ENCODE assay signal across 25 mouse cellular contexts in genomic region chr13:99048651-99049100, GRCm38 (mm10).
DNase-seq lines count a peak whose midpoint lies in the region; ATAC-seq lines count a peak whose summit lies in the region.
"Had no signal": no experiment of that assay in that cellular context is flagged by ENCODE, and none has a peak within 500 bp of the region (broad histone marks: within the 10 kb centered on the region; RNA-seq: fewer than 3 reads in every experiment).

No protein-coding gene starts in this region.

- H3K27me3 ChIP-seq in heart, embryonic 10.5 days (ENCODE audit: insufficient read depth, poor library complexity, severe bottlenecking), result peaks cover 5% of the 10 kb centered on the region; the same call in 1 of the 2 replicates
- no peaks in the 10 kb centered on the region for H3K27me3 ChIP-seq in intestine, embryonic 16.5 days (replicated peaks; ENCODE audit: control insufficient read depth, insufficient read depth, low read length)
- no peaks in the 10 kb centered on the region for H3K27me3 ChIP-seq in kidney, embryonic 15.5 days
- H3K27me3 ChIP-seq: forebrain, embryonic 15.5 days; heart, embryonic 15.5 days; hindbrain, embryonic 13.5 days; lung, embryonic 15.5 days; midbrain, embryonic 15.5 days; neural tube, embryonic 13.5 days had no signal

- no peaks in the 10 kb centered on the region for H3K9me3 ChIP-seq in heart, embryonic 10.5 days
- no peaks in the 10 kb centered on the region for H3K9me3 ChIP-seq in intestine, embryonic 16.5 days (ENCODE audit: control insufficient read depth, low read length)
- no peaks in the 10 kb centered on the region for H3K9me3 ChIP-seq in kidney, embryonic 15.5 days (replicated peaks)
- H3K9me3 ChIP-seq: forebrain, embryonic 15.5 days; heart, embryonic 15.5 days; hindbrain, embryonic 13.5 days; limb, embryonic 10.5 days; liver, embryonic 13.5 days; lung, embryonic 15.5 days; midbrain, embryonic 15.5 days; neural tube, embryonic 13.5 days had no signal

- H3K4me3 ChIP-seq in heart, embryonic 10.5 days, result no peak overlapping the region
- no peak overlapping the region for H3K4me3 ChIP-seq in intestine, embryonic 16.5 days (ENCODE audit: low read length)
- no peak overlapping the region for H3K4me3 ChIP-seq in kidney, embryonic 15.5 days (replicated peaks)
- H3K4me3 ChIP-seq: forebrain, embryonic 15.5 days; heart, embryonic 15.5 days; hindbrain, embryonic 13.5 days; limb, embryonic 10.5 days; liver, embryonic 13.5 days; lung, embryonic 15.5 days; midbrain, embryonic 15.5 days; myocyte; neural tube, embryonic 13.5 days had no signal

- no peak overlapping the region for H3K4me2 ChIP-seq in intestine, embryonic 16.5 days (ENCODE audit: low read depth, low read length)
- no peak overlapping the region for H3K4me2 ChIP-seq in kidney, embryonic 15.5 days
- H3K4me2 ChIP-seq: forebrain, embryonic 15.5 days; heart, embryonic 15.5 days; hindbrain, embryonic 13.5 days; liver, embryonic 13.5 days; lung, embryonic 15.5 days; midbrain, embryonic 15.5 days; neural tube, embryonic 13.5 days had no signal

- ATAC-seq in intestine, embryonic 16.5 days, result peak; percentile 78
- ATAC-seq in kidney, embryonic 15.5 days (replicated peaks; ENCODE audit: low FRiP score), result 0 out of 2 replicates have a peak, but pooled peaks have one; percentile 15
- no peak for ATAC-seq in megakaryocyte progenitor cell, adult 5-6 weeks (replicated peaks; ENCODE audit: poor library complexity)
- ATAC-seq: forebrain, embryonic 15.5 days; midbrain, embryonic 15.5 days had no signal

- H3K4me1 ChIP-seq in heart, embryonic 10.5 days, result peaks cover 5% of the 10 kb centered on the region; the same call in 1 of the 2 replicates
- peaks cover 8% of the 10 kb centered on the region; the same call in 1 of the 2 replicates for H3K4me1 ChIP-seq in intestine, embryonic 16.5 days (ENCODE audit: control insufficient read depth, insufficient read depth, low read length)
- no peaks in the 10 kb centered on the region for H3K4me1 ChIP-seq in kidney, embryonic 15.5 days
- H3K4me1 ChIP-seq: forebrain, embryonic 15.5 days; heart, embryonic 15.5 days; liver, embryonic 13.5 days; lung, embryonic 15.5 days; midbrain, embryonic 15.5 days had no signal

- no peaks in the 10 kb centered on the region for H3K36me3 ChIP-seq in heart, embryonic 10.5 days
- H3K36me3 ChIP-seq in intestine, embryonic 16.5 days (ENCODE audit: control insufficient read depth, insufficient read depth, low read length), result no peaks in the 10 kb centered on the region
- H3K36me3 ChIP-seq in kidney, embryonic 15.5 days, result no peaks in the 10 kb centered on the region
- H3K36me3 ChIP-seq: forebrain, embryonic 15.5 days; heart, embryonic 15.5 days; hindbrain, embryonic 13.5 days; limb, embryonic 10.5 days; liver, embryonic 13.5 days; lung, embryonic 15.5 days; midbrain, embryonic 15.5 days; neural tube, embryonic 13.5 days had no signal

- no peak overlapping the region for H3K27ac ChIP-seq in heart, embryonic 10.5 days
- peak overlapping the region; percentile 59 for H3K27ac ChIP-seq in intestine, embryonic 16.5 days (ENCODE audit: low read length)
- 0 out of 2 replicates have a peak overlapping the region, but pooled peaks have one; percentile 30 for H3K27ac ChIP-seq in kidney, embryonic 15.5 days
- H3K27ac ChIP-seq: forebrain, embryonic 15.5 days; heart, embryonic 15.5 days; hindbrain, embryonic 13.5 days; limb, embryonic 10.5 days; liver, embryonic 13.5 days; lung, embryonic 15.5 days; midbrain, embryonic 15.5 days; neural tube, embryonic 13.5 days had no signal

- DNase-seq in heart, adult 11 months, result peak; percentile 52
- no peak for DNase-seq in heart, embryonic 10.5 days (ENCODE audit: low spot score)
- peak; percentile 66 to 74 for DNase-seq in kidney, postnatal 36 days
- DNase-seq in thymus, postnatal 0 days (ENCODE audit: low spot score), result no peak
- no peak for DNase-seq in testis, postnatal 14 days (ENCODE audit: low spot score)
- DNase-seq: adrenal gland, postnatal 14 days; cerebellum, adult 2 months; gastrocnemius, postnatal 36 days; heart, postnatal 36 days; liver, embryonic 13.5 days; lung, postnatal 4 days; retina, postnatal 1 day; right cerebral cortex, postnatal 25 days; thymus, postnatal 36 days had no signal

- WGBS in heart, embryonic 10.5 days, result 77% methylated on average over 5 of the region's 5 CpGs
- WGBS in intestine, embryonic 16.5 days, result 50% methylated on average over 5 of the region's 5 CpGs
- 74% methylated on average over 5 of the region's 5 CpGs for WGBS in kidney, embryonic 15.5 days

- no peak overlapping the region for H3K9ac ChIP-seq in intestine, embryonic 16.5 days (ENCODE audit: low read depth, low read length)
- no peak overlapping the region for H3K9ac ChIP-seq in kidney, embryonic 15.5 days
- H3K9ac ChIP-seq: forebrain, embryonic 15.5 days; heart, embryonic 15.5 days; hindbrain, embryonic 13.5 days; liver, embryonic 13.5 days; lung, embryonic 15.5 days; midbrain, embryonic 15.5 days; neural tube, embryonic 13.5 days had no signal

Comparison
In these comparisons a context has a peak if more than half of its experiments do, and no peak if none do; other contexts are left out.
1. DNase-seq: peak in heart, adult 11 months (single experiment) and kidney, postnatal 36 days (2 of 2); none in heart, embryonic 10.5 days (single experiment), thymus, postnatal 0 days (single experiment) and testis, postnatal 14 days (single experiment).